Mouse (Mus musculus): ENCODE data around the gene Rpl11. TPM values are rescaled to one million over a fixed set of nuclear protein-coding genes. Genes with fewer than 3 reads are reported as not detected.
"Not testable (repeated sequence)": the region's sequence is repeated elsewhere in the genome, so short reads cannot be mapped to it uniquely, and the experiment has no call there.

Rpl11 gene
- 100 to 1,000 TPM; 700 to 707 TPM for total RNA-seq (2021)
- long read RNA-seq, experiment 1, transcript Rpl11-204 (2 exons, 317 nt) = minor isoform, 45 of 591 reads
- long read RNA-seq, experiment 1, transcript Rpl11-202 (5 exons, 807 nt) = minor isoform, 17 of 591 reads
- long read RNA-seq, experiment 1, transcript Rpl11-201 (6 exons, 833 nt) = major isoform, 510 of 591 reads
- long read RNA-seq, experiment 1, partial matches to known transcripts = 10 of 591 reads
- long read RNA-seq, experiment 1, other reads (novel, unspliced or antisense) = 9 of 591 reads
- long read RNA-seq, experiment 2, transcript Rpl11-202 (5 exons, 807 nt) = minor isoform, 12 of 542 reads
- long read RNA-seq, experiment 2, transcript Rpl11-201 (6 exons, 833 nt) = major isoform, 382 of 542 reads
- long read RNA-seq, experiment 2, transcript Rpl11-204 (2 exons, 317 nt) = minor isoform, 131 of 542 reads
- long read RNA-seq, experiment 2, partial matches to known transcripts = 5 of 542 reads
- long read RNA-seq, experiment 2, other reads (novel, unspliced or antisense) = 11 of 542 reads

DNA sequence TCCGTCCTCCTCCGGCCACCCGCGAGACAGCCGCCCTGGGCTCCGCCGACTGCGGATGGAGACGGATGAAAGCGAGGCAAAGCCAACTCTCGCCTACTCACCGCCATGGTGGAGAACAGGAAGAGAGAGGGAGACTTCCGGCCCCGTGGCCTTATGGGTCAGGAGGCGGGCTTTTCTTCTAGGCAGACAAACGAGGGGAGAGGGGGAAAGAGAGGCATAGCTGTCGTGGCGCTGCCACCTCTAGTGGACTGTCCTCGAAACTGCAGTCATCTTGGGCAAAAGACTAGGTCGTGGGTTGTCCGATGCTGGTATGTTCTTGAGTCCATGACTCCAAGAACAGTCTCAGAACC, at the start of gene Rpl11:
Rpl11 (minus strand) TSS at position 182 of the 350 bp plus-strand sequence.
- peak; percentile 65 to 89 for DNase-seq (ENCODE audit: low spot score in 2 of 2)

DNA sequence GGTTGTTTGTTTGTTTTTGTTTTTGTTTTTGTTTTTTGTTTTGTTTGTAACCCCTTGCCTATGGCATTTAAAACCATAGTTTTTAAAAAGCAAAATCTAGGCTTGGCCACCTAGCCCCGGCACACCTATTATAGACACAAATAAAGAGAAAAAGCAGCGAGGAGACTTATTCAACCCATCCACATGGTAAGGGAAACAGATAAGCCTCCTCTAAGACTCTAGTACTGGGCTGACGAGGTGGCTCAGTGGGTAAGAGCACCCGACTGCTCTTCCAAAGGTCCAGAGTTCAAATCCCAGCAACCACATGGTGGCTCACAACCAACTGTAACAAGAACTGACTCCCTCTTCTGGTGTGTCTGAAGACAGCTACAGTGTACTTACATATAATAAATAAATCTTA, 48.5 kb upstream of the Rpl11 start:
- not testable (repeated sequence) for DNase-seq (ENCODE audit: low spot score in 2 of 2)

- DNase-seq (ENCODE audit: low spot score in 2 of 2) = no peak
These were observed 47.3 kb upstream of the Rpl11 start for GRCm38 (mm10) chr4:136100396-136101070.

DNA sequence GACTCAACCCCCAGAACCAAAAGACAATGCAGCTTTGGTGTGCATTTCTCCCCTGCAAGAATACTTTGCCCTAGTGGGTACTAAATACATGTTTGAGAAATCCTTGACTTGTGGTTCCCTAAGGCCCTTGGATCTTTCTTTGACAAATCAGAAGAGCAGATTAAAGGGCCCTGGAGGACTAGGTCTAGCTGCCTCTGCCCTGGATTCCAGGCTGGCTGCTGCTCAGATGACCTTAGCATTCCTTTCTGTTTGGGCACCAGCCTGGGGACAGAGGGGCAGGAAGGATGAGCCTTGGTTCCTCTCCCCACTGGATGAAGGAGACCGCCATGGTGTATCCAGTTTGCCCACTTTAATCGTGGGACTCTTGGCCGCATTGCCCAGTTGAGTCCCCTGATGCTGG, 45.2 kb upstream of the Rpl11 start:
- no peak for DNase-seq (ENCODE audit: low spot score in 2 of 2)

DNA sequence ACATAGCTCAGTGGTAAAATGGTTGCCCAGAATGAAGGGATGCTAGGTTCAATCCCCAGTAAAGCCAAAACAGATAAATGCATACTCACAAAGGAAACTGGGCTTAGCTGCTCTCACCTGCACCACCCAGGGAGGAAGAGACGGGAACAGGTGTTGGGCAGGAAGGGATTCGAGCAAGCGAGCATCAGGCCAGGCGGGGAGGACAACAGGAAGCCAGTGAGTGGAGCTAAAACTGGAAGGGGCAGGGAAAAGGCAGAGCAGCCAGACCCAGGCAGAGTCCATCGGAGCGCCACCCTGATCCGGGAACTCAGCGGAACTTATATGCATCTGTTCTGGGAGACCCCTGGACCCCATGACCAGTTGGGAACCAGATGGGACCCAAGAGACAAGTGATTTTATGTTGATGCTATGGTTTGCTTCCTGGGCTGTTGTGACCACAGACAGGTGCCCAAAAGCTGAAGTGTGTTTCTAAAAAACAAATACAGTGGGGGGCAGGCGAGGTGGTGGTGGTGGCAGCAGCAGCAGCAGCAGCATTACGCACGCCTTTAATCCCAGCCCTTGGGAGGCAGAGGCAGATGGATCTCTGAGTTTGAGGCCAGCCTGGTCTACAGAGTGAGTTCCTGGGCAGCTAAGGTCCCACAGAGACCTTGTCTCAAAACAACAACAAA, 43.4 kb upstream of the Rpl11 start:
- DNase-seq (ENCODE audit: low spot score in 2 of 2) = no peak

DNA sequence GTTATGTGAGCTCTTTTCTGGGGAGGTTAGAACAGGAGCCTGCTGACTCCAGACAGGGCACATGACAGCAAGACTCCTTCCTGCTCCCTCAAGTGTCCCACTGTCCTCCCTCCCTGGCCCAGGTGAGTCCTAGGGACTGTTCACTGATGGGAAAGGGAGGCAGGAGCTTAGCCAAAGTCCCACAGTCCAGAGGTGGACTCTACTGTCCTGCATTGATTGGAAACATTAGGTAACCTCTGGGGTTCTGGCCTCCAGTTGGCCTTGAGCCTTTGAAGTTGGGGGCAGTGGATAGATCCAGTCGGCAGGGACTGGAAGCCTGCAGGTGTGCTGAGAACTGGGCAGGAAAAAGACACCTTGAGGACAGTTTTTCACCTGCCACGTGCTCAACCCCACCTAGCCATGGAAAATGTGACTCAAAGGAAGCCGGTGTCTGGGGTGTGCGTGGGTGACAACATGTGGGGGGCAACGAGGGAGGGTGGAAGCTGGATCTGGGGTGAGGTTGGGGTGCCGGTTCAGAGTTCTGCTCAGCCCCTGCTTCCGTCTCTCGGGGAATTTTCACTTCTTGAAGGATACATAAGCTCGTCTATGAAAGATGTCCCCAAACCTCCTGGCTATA, 42.4 kb upstream of the Rpl11 start:
- no peak for DNase-seq (ENCODE audit: low spot score in 2 of 2)

DNA sequence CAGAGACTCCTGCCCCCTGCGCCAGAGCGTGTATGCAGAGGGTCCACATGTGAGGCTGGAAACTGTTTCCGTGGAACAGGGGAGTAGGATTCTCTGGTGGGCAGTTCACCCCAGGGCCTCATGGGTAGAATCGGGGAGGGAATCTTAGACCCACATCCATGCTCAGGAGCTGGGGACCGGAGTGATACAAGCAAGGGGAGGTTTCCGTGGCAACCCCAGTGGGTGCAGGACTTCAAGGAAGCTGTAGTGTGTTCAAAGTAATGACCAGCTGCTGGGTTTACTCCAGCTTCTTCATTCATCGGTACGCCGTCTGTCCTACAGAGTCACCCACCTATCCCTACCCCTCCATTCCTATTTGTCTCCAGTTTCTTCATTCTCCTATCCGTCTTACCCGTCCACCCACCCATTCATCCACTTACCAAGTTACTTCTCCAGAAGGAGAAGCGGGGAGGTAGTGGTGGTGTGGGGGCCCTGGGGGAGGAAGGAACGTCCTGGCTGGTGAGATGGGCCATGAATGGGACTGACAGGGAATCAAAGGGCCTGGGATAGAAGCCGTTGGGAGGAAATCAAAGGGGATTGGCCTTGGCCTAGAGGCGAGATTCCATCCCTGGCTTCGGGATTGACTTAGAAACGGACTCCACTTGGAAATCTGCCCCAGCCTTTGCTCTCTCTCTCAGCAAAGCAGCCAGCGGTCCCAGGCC, 41.4 kb upstream of the Rpl11 start:
- no peak for DNase-seq (ENCODE audit: low spot score in 2 of 2)

- DNase-seq (ENCODE audit: low spot score in 2 of 2) = no peak
These were observed 39.3 kb upstream of the Rpl11 start for GRCm38 (mm10) chr4:136092498-136092897.

DNA sequence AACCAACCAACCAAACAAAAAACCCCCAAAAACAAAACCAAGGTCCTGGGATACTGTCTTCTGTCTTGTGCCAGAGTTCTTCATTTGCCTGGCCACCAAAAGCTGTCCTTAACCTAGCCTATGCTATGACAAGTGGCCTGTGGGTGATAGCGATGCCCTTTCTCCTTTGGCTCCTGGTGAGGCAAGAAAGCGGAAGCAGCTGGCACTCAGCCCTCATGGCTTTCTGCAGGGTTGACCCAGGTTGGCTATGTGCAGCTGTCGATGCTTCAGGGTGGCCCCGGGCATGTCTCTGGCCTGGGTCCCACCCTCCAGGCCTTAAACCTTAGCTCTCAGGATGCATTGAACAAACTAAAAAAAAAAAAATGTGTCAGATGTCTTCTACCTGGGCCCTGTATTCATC, 38.1 kb upstream of the Rpl11 start:
- DNase-seq (ENCODE audit: low spot score in 2 of 2) = no peak

- DNase-seq (ENCODE audit: low spot score in 2 of 2) = no peak
These were observed 36.7 kb upstream of the Rpl11 start for GRCm38 (mm10) chr4:136089748-136090583.

- DNase-seq (ENCODE audit: low spot score in 2 of 2) = no peak
These were observed 35.9 kb upstream of the Rpl11 start for GRCm38 (mm10) chr4:136088971-136089747.

GRCm38 (mm10) chr4:136088364-136088763, 35.1 kb upstream of the Rpl11 start:
- DNase-seq (ENCODE audit: low spot score in 2 of 2) = no peak

GRCm38 (mm10) chr4:136087261-136087660, 34.0 kb upstream of the Rpl11 start:
- no peak for DNase-seq (ENCODE audit: low spot score in 2 of 2)

- no peak for DNase-seq (ENCODE audit: low spot score in 2 of 2)
These were observed 31.6 kb upstream of the Rpl11 start for GRCm38 (mm10) chr4:136084840-136085239.

DNA sequence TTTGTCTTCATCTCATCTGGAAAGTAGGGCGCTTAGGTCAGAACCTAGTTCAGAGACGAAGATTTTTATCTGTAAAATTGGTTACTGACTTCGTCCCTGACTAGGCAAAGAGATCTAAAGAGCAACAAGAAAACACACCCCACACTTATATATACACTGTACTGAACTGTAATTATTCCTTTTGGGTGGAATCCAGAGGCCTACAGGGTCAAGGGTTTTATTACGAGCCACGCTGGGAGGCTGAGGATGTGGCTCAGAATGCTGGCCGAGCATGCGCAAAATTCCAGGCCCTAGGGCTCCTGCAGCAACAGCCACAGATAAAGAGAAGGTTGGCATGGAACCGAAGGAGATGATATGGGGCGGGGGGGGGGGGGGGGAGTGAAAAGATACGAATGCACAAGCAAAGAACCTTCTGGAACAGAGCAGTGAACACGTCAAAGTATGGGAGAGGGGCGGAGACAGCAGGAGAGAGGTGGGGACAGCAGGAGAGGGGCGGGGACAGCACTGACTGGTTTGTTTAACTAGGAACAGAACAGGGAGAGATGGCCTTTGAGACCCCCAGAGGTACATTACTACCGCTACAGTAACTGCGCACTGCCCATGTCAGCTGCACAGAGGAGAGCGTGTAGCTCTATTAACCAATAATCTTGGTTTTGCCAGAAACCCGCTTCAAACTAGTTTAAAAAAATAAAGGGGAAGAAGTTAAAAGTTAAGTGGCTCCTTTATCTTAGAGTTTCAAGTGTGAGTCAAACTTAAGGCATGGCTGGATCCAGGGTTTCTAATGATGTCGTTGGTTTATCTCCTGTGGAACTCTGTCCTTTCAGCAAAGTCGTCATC, 30.3 kb upstream of the Rpl11 start:
- no peak for DNase-seq (ENCODE audit: low spot score in 2 of 2)

GRCm38 (mm10) chr4:136081729-136082128, 28.5 kb upstream of the Rpl11 start:
- DNase-seq (ENCODE audit: low spot score in 2 of 2) = no peak

GRCm38 (mm10) chr4:136078649-136079048, 25.4 kb upstream of the Rpl11 start:
- DNase-seq (ENCODE audit: low spot score in 2 of 2) = no peak
